Mouse (Mus musculus) layer of hippocampus, adult 11-12 months (tissue): Measurements from ENCODE around the gene Plekhg3.
A peak's percentile ranks its signal among the peaks of the same experiment; 100 is the strongest.

Source experiments
- DNase-seq: peaks from one replicate; pipeline ENCODE4 v3.0.0; 2022; ENCODE audit warnings: low spot score

Plekhg3 gene

GRCm38 (mm10) chr12:76585028-76585427 is 54.3 kb downstream of the Plekhg3 start:
- DNase-seq = no peak

- no peak for DNase-seq
These were observed 56.7 kb downstream of the Plekhg3 start for GRCm38 (mm10) chr12:76587357-76587756.

GRCm38 (mm10) chr12:76589531-76589930 is 58.8 kb downstream of the Plekhg3 start:
- no peak for DNase-seq

- DNase-seq = no peak
These were observed 60.3 kb downstream of the Plekhg3 start for GRCm38 (mm10) chr12:76591037-76591436.

GRCm38 (mm10) chr12:76592213-76592612 is 61.5 kb downstream of the Plekhg3 start:
- peak; percentile 61 for DNase-seq

- DNase-seq = no peak
These were observed 62.6 kb downstream of the Plekhg3 start for GRCm38 (mm10) chr12:76593254-76593653.

- DNase-seq = peak; percentile 74
These were observed 63.2 kb downstream of the Plekhg3 start for GRCm38 (mm10) chr12:76593839-76594322.

GRCm38 (mm10) chr12:76594556-76594955 is 63.9 kb downstream of the Plekhg3 start:
- no peak for DNase-seq

- peak; percentile 70 for DNase-seq
These were observed 65.1 kb downstream of the Plekhg3 start for GRCm38 (mm10) chr12:76595830-76596229.

GRCm38 (mm10) chr12:76596292-76597023 is 65.8 kb downstream of the Plekhg3 start:
- peak; percentile 80 for DNase-seq

- no peak for DNase-seq
These were observed 66.9 kb downstream of the Plekhg3 start for GRCm38 (mm10) chr12:76597577-76598100.

- no peak for DNase-seq
These were observed 67.7 kb downstream of the Plekhg3 start for GRCm38 (mm10) chr12:76598196-76598928.

GRCm38 (mm10) chr12:76603779-76604178 is 73.1 kb downstream of the Plekhg3 start:
- no peak for DNase-seq

- no peak for DNase-seq
These were observed 73.9 kb downstream of the Plekhg3 start for GRCm38 (mm10) chr12:76604546-76604945.

GRCm38 (mm10) chr12:76605837-76606236 is 75.1 kb downstream of the Plekhg3 start:
- no peak for DNase-seq

GRCm38 (mm10) chr12:76608241-76608640 is 77.5 kb downstream of the Plekhg3 start:
- DNase-seq = no peak

- no peak for DNase-seq
These were observed 78.4 kb downstream of the Plekhg3 start for GRCm38 (mm10) chr12:76608997-76609565.

- DNase-seq = no peak
These were observed 81.9 kb downstream of the Plekhg3 start for GRCm38 (mm10) chr12:76612621-76613020.

GRCm38 (mm10) chr12:76614868-76615579 is 84.3 kb downstream of the Plekhg3 start:
- DNase-seq = no peak

GRCm38 (mm10) chr12:76615580-76615937 is 84.9 kb downstream of the Plekhg3 start:
- no peak for DNase-seq

- no peak for DNase-seq
These were observed 87.5 kb downstream of the Plekhg3 start for GRCm38 (mm10) chr12:76618175-76618574.

- DNase-seq = no peak
These were observed 89.2 kb downstream of the Plekhg3 start for GRCm38 (mm10) chr12:76619847-76620246.
